Mouse (Mus musculus) neural tube, embryonic 15.5 days (tissue): ENCODE data around the gene Itpkc. TPM values are rescaled to one million over a fixed set of nuclear protein-coding genes. Genes with fewer than 3 reads are reported as not detected.

Source experiments
- ATAC-seq: fragments of 200-750 bp; cut with Nextera tagmentation; 2 replicates; pipeline ENCODE4 v1.8.0; 2017; ENCODE audit warnings: mild to moderate bottlenecking, moderate TSS enrichment, moderate library complexity; ENCODE audit not compliant: low FRiP score
- H3K27ac ChIP-seq: fragments of 300-500 bp; sonication (generic); replicated peaks from 2 replicates; pipeline ENCODE4 v1.5.1; 2015; ENCODE audit warnings: mild to moderate bottlenecking, inconsistent platforms
- H3K27me3 ChIP-seq: fragments of 300-500 bp; sonication (generic); replicated peaks from 2 replicates; pipeline ENCODE4 v1.6.1; 2015; ENCODE audit warnings: inconsistent platforms
- H3K36me3 ChIP-seq: fragments of 300-500 bp; sonication (generic); 2 replicates; pipeline ENCODE4 v1.6.1; 2015; ENCODE audit warnings: inconsistent platforms
- H3K4me1 ChIP-seq: fragments of 300-500 bp; sonication (generic); 2 replicates; pipeline ENCODE4 v1.6.1; 2015; ENCODE audit warnings: inconsistent platforms
- H3K4me2 ChIP-seq: fragments of 300-500 bp; sonication (generic); 2 replicates; pipeline ENCODE4 v1.6.1; 2015; ENCODE audit warnings: inconsistent platforms, mild to moderate bottlenecking, moderate library complexity
- H3K4me3 ChIP-seq: fragments of 300-500 bp; sonication (generic); replicated peaks from 2 replicates; pipeline ENCODE4 v1.5.1; 2015; ENCODE audit warnings: mild to moderate bottlenecking, inconsistent platforms
- H3K9ac ChIP-seq: fragments of 300-500 bp; sonication (generic); replicated peaks from 2 replicates; pipeline ENCODE4 v1.6.1; 2015; ENCODE audit warnings: mild to moderate bottlenecking, inconsistent platforms
- H3K9me3 ChIP-seq: fragments of 300-500 bp; sonication (generic); replicated peaks from 2 replicates; pipeline ENCODE4 v1.6.1; 2016; ENCODE audit warnings: inconsistent platforms
- WGBS: fragments of 180-500 bp; shearing (Covaris S2); methylation state at CpG from one replicate; pipeline ENCODE4 v1.1.7; 2015; ENCODE audit warnings: mixed read lengths; 5-methylcytosine and 5-hydroxymethylcytosine counted together
- polyA plus RNA-seq: library from polyadenylated mRNA; unstranded; fragments of >200 nt; fragmentation: Nextera tagmentation; extraction: Ambion mirVana; gene quantifications from 2 replicates; pipeline ENCODE4 v1.2.1, GENCODE M21; 2015

The Itpkc gene
- polyA plus RNA-seq, 1 experiment from 2014 or later: 5.9 TPM

DNA sequence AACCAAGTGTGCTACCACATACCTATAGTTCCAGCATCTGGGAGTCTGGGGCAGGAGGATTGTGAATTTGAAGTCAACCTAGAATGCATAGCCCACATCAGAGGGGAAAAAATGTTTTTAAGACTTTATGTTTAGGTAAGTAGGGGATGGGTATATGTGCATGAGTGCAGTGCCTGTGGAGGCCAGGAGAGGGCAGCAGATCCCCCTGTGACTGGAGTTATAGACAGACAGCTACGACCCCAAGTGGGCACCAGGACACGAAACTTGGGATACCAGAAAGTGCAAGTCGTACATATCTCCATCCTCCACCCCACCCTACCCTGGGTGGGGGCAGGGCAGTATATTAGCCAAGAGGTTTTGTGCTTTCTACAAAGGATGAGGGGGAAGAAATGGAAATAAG, 43.5 kb downstream of the Itpkc start:
- H3K4me2 ChIP-seq: no peak overlapping the region
- no peak overlapping the region for H3K4me3 ChIP-seq
- no peak overlapping the region for H3K9ac ChIP-seq
- peaks cover 63% of the 10 kb centered on the region for H3K36me3 ChIP-seq
- no peak overlapping the region for H3K27ac ChIP-seq
- H3K4me1 ChIP-seq: 0 out of 2 replicates have a peak, but pooled peaks cover 2% of the 10 kb centered on the region
- ATAC-seq: no peak
- no peaks in the 10 kb centered on the region for H3K27me3 ChIP-seq
- H3K9me3 ChIP-seq: no peaks in the 10 kb centered on the region
- WGBS: 72% methylated on average over 3 of the region's 3 CpGs

GRCm38 (mm10) chr7:27182498-27182897, 46.0 kb downstream of the Itpkc start:
- Histone ChIP-seq H3K4me3 (no peak overlapping the region), H3K9ac (no peak overlapping the region), H3K27me3 (no peaks in the 10 kb centered on the region), H3K27ac (no peak overlapping the region), H3K4me1 (peaks cover 19% of the 10 kb centered on the region), H3K4me2 (no peak overlapping the region), H3K36me3 (peaks cover 40% of the 10 kb centered on the region), H3K9me3 (no peaks in the 10 kb centered on the region)
- 93% methylated on average over 1 of the region's 1 CpGs for WGBS
- no peak for ATAC-seq

DNA sequence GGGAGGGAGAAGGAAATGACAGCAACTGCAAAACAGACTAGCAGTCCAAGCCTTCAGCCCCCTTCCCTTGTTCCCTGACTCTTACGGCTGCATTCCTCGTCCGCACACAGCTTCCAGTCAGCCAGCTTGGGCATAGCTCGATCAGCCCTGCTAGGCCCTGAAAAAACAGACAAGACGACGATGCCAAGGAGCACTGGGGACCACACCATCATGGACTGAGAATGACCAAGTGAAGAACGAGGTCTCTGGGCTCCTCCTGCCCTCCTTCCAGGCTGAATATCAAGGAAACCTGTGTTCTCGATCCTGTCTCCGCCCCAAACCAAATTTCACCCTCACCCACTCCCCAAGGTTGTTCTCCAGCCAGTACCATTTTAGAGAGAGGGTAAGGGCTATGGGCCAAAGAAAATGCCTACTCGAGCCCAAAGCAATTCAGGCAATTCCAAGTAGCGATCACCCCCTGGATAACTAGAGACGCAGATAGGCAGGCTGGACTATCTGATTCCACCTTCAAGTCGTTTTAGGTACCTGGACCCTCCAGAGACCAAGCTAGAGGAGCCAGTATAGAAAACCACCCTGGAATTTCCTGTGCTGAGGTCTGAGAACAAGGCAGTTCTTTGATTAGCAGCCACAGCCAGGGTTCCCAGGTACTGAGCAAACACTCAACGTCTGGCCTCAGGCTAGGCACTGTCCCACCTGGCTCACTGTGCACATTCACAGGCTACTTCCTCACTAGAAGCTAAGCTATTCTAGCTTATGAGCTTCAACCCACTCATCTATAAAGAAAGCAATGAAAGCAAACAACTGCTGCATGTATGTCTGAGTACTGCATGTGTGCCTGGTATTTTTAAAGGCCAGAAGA, 47.4 kb downstream of the Itpkc start, which contains the start of the genes Gm21983 and Mia:
Gene Gm21983, minus strand, starts transcription at position 250 of the 859 bp plus-strand sequence.
Gene Mia, minus strand, starts transcription at position 321 of the 859 bp plus-strand sequence.
- Histone ChIP-seq H3K4me1 (peaks cover 21% of the 10 kb centered on the region), H3K9ac (no peak within 1 kb of the TSS), H3K4me2 (peak within 1 kb of the TSS; percentile 60), H3K4me3 (peak within 1 kb of the TSS; percentile 77), H3K27me3 (no peaks in the 10 kb centered on the region), H3K9me3 (no peaks in the 10 kb centered on the region), H3K27ac (peak within 1 kb of the TSS; percentile 95), H3K36me3 (peaks cover 26% of the 10 kb centered on the region)
- ATAC-seq: no peak
- 62% methylated on average over 14 of the region's 14 CpGs for WGBS

DNA sequence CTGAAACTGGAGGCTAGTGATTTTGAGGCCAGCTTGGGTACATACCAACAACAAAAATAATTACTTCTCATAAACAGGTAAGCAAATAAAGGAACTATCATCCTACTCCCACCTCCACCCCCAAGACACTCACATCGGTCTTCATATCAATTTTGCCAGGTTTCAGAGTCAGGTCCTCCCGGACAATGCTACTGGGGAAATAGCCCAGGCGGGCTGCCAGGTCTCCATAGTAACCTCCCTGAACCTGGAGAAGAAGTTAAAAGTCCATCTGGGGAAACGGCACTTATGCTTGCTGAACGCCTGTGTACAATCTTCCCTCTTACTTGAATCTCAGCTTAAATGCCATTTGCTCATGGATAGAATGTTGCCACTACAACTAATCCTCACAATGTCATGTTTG, 48.4 kb downstream of the Itpkc start:
- Histone ChIP-seq H3K4me1 (peaks cover 21% of the 10 kb centered on the region), H3K27ac (peak overlapping the region; percentile 95), H3K9ac (no peak overlapping the region), H3K27me3 (no peaks in the 10 kb centered on the region), H3K9me3 (no peaks in the 10 kb centered on the region), H3K4me2 (peak overlapping the region; percentile 60), H3K36me3 (peaks cover 23% of the 10 kb centered on the region), H3K4me3 (peak overlapping the region; percentile 77)
- 36% methylated on average over 5 of the region's 5 CpGs for WGBS
- ATAC-seq: no peak

GRCm38 (mm10) chr7:27179217-27179918, 49.1 kb downstream of the Itpkc start:
- H3K36me3 ChIP-seq: peaks cover 24% of the 10 kb centered on the region
- no peaks in the 10 kb centered on the region for H3K9me3 ChIP-seq
- ATAC-seq: no peak
- peak overlapping the region; percentile 95 for H3K27ac ChIP-seq
- H3K27me3 ChIP-seq: no peaks in the 10 kb centered on the region
- peak overlapping the region; percentile 60 for H3K4me2 ChIP-seq
- peaks cover 21% of the 10 kb centered on the region for H3K4me1 ChIP-seq
- H3K4me3 ChIP-seq: peak overlapping the region; percentile 77
- 0 out of 2 replicates have a peak overlapping the region, but pooled peaks have one; percentile 33 for H3K9ac ChIP-seq
- WGBS: 48% methylated on average over 16 of the region's 16 CpGs

- H3K27me3 ChIP-seq: no peaks in the 10 kb centered on the region
- WGBS: under 1% methylated on average over 53 of the region's 53 CpGs
- H3K36me3 ChIP-seq: peaks cover 26% of the 10 kb centered on the region
- H3K4me1 ChIP-seq: peaks cover 21% of the 10 kb centered on the region
- peak; percentile 97 for ATAC-seq
- H3K9me3 ChIP-seq: no peaks in the 10 kb centered on the region
- H3K27ac ChIP-seq: peak within 1 kb of the TSS; percentile 95
- H3K9ac ChIP-seq: peak within 1 kb of the TSS; percentile 66
- H3K4me3 ChIP-seq: peak within 1 kb of the TSS; percentile 77
- peak within 1 kb of the TSS; percentile 60 for H3K4me2 ChIP-seq
Measured at GRCm38 (mm10) chr7:27178324-27179216, 49.9 kb downstream of the Itpkc start, which contains the start of gene Rab4b. Rab4b (minus strand) TSS chr7:27178896.

DNA sequence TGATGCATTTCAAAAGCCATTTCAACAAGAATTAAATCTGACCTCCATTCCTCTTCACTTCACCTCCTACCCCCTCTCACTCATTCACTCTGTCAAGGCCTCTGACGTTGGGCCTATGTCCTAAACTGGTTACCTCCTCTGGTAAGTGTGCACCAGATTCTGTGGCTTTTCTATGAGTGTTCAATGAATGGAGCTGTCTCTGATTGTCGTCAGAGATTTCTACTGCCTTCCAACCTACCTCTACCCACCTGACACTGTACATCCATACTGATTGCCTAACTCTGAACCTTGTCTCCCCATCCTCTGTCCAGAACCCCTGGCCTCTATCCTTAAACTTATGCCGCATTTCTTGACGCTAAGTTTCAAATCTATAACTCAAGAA, 50.5 kb downstream of the Itpkc start:
- Histone ChIP-seq H3K9ac (peak overlapping the region; percentile 66), H3K27ac (peak overlapping the region; percentile 95), H3K4me3 (peak overlapping the region; percentile 77), H3K9me3 (no peaks in the 10 kb centered on the region), H3K36me3 (peaks cover 26% of the 10 kb centered on the region), H3K4me2 (peak overlapping the region; percentile 58), H3K4me1 (peaks cover 21% of the 10 kb centered on the region), H3K27me3 (no peaks in the 10 kb centered on the region)
- 24% methylated on average over 4 of the region's 4 CpGs for WGBS
- ATAC-seq: peak; percentile 11

DNA sequence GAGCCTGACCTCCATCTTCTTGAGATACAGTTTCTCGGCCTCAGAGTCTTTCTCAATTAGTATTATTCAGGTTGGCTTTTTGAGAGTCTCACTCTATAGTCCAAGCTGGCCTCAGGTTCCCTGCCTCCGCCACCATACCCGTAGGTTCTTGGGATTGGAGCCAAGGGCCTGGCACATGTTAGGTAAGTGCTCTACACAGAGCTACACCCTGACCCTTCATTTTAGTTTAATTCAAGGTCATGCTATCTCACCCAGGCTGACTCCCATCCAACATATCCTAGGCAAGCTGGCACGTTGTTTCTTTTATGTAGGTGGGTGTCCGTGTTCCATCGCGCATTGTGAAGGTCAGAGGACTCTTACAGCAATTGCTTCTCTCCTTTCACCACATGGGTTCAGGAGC, 53.6 kb downstream of the Itpkc start:
- H3K9me3 ChIP-seq: no peaks in the 10 kb centered on the region
- no peak overlapping the region for H3K27ac ChIP-seq
- H3K36me3 ChIP-seq: peaks cover 52% of the 10 kb centered on the region
- no peak for ATAC-seq
- no peak overlapping the region for H3K9ac ChIP-seq
- no peak overlapping the region for H3K4me2 ChIP-seq
- WGBS: 95% methylated on average over 7 of the region's 7 CpGs
- H3K4me3 ChIP-seq: no peak overlapping the region
- H3K27me3 ChIP-seq: no peaks in the 10 kb centered on the region
- H3K4me1 ChIP-seq: peaks cover 18% of the 10 kb centered on the region

DNA sequence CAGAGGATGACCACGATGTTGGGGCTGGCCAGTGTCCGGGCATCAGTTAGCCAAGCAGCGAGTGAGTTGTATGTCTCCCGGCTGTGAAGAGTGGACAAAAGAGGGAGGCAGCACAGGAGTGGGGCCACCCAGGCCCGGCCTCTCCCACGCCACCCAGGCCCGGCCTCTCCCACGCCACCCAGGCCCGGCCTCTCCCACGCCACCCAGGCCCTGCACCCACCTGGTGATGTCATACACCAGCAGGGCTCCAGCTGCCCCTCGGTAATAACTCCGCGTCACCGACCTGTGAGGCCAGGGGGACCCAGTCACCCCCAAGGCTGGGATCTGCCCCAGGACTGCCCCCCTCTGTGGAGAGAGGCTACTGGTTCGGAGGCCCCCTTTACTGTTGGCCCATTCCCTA, 54.0 kb downstream of the Itpkc start:
- Histone ChIP-seq H3K4me3 (no peak overlapping the region), H3K4me2 (no peak overlapping the region), H3K27ac (no peak overlapping the region), H3K9me3 (no peaks in the 10 kb centered on the region), H3K4me1 (peaks cover 14% of the 10 kb centered on the region), H3K9ac (no peak overlapping the region), H3K36me3 (peaks cover 52% of the 10 kb centered on the region), H3K27me3 (no peaks in the 10 kb centered on the region)
- 97% methylated on average over 15 of the region's 15 CpGs for WGBS
- no peak for ATAC-seq

DNA sequence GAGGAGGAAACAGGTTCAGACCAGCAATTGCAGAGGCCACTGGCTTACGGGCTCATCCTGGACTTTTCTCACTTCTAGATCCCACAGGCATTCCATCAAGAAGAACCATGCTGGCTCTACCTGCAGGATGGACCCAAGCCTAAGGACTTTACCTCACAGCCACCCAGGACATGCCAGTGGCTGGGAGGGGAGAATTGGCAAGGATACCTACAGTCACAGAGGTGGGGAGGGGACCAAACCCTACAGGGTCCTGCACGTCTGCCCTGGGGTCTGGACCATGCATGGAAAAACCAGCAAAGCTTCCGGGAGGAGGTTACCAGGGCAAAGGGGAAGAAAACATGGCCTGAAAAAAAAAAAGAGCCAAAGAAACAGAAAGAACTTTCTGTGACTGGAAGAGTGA, 57.5 kb downstream of the Itpkc start:
- H3K27ac ChIP-seq: no peak overlapping the region
- H3K4me3 ChIP-seq: no peak overlapping the region
- H3K36me3 ChIP-seq: peaks cover 51% of the 10 kb centered on the region
- H3K9me3 ChIP-seq: no peaks in the 10 kb centered on the region
- ATAC-seq: no peak
- no peak overlapping the region for H3K9ac ChIP-seq
- no peaks in the 10 kb centered on the region for H3K27me3 ChIP-seq
- no peak overlapping the region for H3K4me2 ChIP-seq
- WGBS: 92% methylated on average over 3 of the region's 3 CpGs
- peaks cover 9% of the 10 kb centered on the region for H3K4me1 ChIP-seq

DNA sequence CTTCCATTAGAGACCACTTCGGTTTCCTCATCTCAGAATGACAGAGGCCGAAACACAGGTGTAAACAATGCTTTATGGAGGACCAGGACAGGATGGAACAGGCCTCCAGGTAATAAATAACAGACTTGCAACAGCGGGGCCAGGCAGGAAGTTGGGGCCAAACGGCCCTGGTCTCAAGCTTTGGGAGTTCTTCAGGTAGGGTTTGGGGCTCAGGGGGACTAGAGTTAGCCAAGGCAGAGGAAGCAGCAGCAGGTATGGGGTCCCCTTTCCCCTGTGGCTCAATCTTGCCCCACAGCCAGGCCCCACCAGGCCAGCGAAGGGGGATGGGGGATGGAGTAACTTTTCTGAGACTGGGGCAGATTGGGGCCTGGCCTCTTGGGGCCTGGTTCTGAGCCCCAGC, 60.1 kb downstream of the Itpkc start:
- no peak for ATAC-seq
- H3K4me1 ChIP-seq: peaks cover 34% of the 10 kb centered on the region

More for the DNA sequence above, 60.1 kb downstream of the Itpkc start:
- H3K4me2 ChIP-seq: no peak overlapping the region
- no peaks in the 10 kb centered on the region for H3K27me3 ChIP-seq
- peaks cover 30% of the 10 kb centered on the region for H3K36me3 ChIP-seq
- H3K9me3 ChIP-seq: no peaks in the 10 kb centered on the region
- no peak overlapping the region for H3K9ac ChIP-seq
- WGBS: 92% methylated on average over 5 of the region's 5 CpGs
- H3K27ac ChIP-seq: no peak overlapping the region
- no peak overlapping the region for H3K4me3 ChIP-seq
